Mouse (Mus musculus) hindbrain, embryonic 16.5 days (tissue): ENCODE data around the gene Ttbk1. TPM values are rescaled to one million over a fixed set of nuclear protein-coding genes. Genes with fewer than 3 reads are reported as not detected.
A peak's percentile ranks its signal among the peaks of the same experiment; 100 is the strongest.
"Not testable (repeated sequence)": the region's sequence is repeated elsewhere in the genome, so short reads cannot be mapped to it uniquely, and the experiment has no call there.

Source experiments
- ATAC-seq: fragments of 200-750 bp; cut with Nextera tagmentation; 2 replicates; pipeline ENCODE4 v1.8.0; 2017; ENCODE audit warnings: moderate TSS enrichment, moderate library complexity
- H3K27ac ChIP-seq: fragments of 300-500 bp; sonication (generic); 2 replicates; pipeline ENCODE4 v1.5.1; 2014; ENCODE audit warnings: low read depth, mild to moderate bottlenecking, control low read depth, low read length, moderate library complexity
- H3K27me3 ChIP-seq: fragments of 300-500 bp; sonication (generic); replicated peaks from 2 replicates; pipeline ENCODE4 v1.6.1; 2014; ENCODE audit warnings: low read length; ENCODE audit not compliant: control insufficient read depth, insufficient read depth
- H3K36me3 ChIP-seq: fragments of 300-500 bp; sonication (generic); 2 replicates; pipeline ENCODE4 v1.6.1; 2014; ENCODE audit warnings: mild to moderate bottlenecking, low read length, moderate library complexity, mixed read lengths; ENCODE audit not compliant: control insufficient read depth, insufficient read depth
- H3K4me1 ChIP-seq: fragments of 300-500 bp; sonication (generic); 2 replicates; pipeline ENCODE4 v1.6.1; 2014; ENCODE audit warnings: low read depth, low read length; ENCODE audit not compliant: control insufficient read depth, insufficient read depth
- H3K4me2 ChIP-seq: fragments of 300-500 bp; sonication (generic); 2 replicates; pipeline ENCODE4 v1.6.1; 2014; ENCODE audit warnings: mild to moderate bottlenecking, low read length, control low read depth, moderate library complexity
- H3K4me3 ChIP-seq: fragments of 300-500 bp; sonication (generic); 2 replicates; pipeline ENCODE4 v1.5.1; 2014; ENCODE audit warnings: mild to moderate bottlenecking, low read length, control low read depth, moderate library complexity
- H3K9ac ChIP-seq: fragments of 300-500 bp; sonication (generic); 2 replicates; pipeline ENCODE4 v1.6.1; 2014; ENCODE audit warnings: low read depth, mild to moderate bottlenecking, control low read depth, low read length, moderate library complexity
- H3K9me3 ChIP-seq: fragments of 300-500 bp; sonication (generic); 2 replicates; pipeline ENCODE4 v1.6.1; 2014; ENCODE audit warnings: mild to moderate bottlenecking, low read length, moderate library complexity; ENCODE audit not compliant: control insufficient read depth
- WGBS: fragments of 180-500 bp; shearing (Covaris S2); extraction: QIAGEN DNeasy Blood & Tissue Kit; methylation state at CpG from one replicate; pipeline ENCODE4 v1.1.7; 2014; 5-methylcytosine and 5-hydroxymethylcytosine counted together
- polyA plus RNA-seq: library from polyadenylated mRNA; unstranded; fragments of >200 nt; fragmentation: Nextera tagmentation; extraction: Ambion mirVana; gene quantifications from 2 replicates; pipeline ENCODE4 v1.2.1, GENCODE M21; 2015

Gene Ttbk1
- polyA plus RNA-seq, 1 experiment from 2014 or later: 5.5 TPM

DNA sequence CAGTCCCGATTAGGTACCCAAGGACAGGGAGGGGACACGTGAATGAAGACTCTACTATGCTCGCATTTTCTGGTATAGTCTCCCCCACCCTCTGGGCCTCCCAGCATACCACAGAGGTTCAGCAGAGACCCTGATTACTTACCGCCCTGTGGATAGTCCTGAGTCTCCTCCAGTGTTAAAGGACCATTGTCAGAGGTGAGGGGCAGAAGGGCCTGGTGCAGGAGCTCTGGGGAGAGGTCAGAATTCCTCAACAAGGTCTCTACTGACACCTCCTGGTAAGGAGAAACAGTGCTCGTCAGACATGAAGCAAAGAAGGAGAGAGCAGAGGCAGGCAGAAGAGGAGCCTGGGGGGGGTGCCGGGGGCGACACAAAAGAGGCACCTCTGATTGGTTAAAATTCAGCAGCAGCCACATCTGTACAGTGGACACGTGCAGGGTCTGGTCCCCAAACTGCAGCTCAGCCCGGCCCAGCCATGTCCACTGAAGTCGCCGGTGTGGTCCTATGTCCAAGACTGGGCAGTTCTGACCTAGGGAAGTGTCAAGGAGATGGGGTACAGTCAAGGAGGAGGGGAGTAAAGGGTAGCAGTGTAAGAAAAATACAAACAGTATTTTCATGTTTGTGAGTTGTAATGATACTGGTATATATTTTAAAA lies 23.7 kb upstream of the Ttbk1 start:
- no peak overlapping the region for H3K4me3 ChIP-seq
- 50% methylated on average over 11 of the region's 11 CpGs for WGBS
- no peak overlapping the region for H3K4me2 ChIP-seq
- no peaks in the 10 kb centered on the region for H3K4me1 ChIP-seq
- H3K27me3 ChIP-seq: no peaks in the 10 kb centered on the region
- no peak overlapping the region for H3K27ac ChIP-seq
- H3K9me3 ChIP-seq: no peaks in the 10 kb centered on the region
- H3K9ac ChIP-seq: no peak overlapping the region
- peak; percentile 37; the same call in 1 of the 2 replicates for ATAC-seq
- H3K36me3 ChIP-seq: peaks cover 19% of the 10 kb centered on the region

GRCm38 (mm10) chr17:46505617-46506016 lies 18.1 kb upstream of the Ttbk1 start:
- H3K27ac ChIP-seq: no peak overlapping the region
- H3K9ac ChIP-seq: no peak overlapping the region
- no peaks in the 10 kb centered on the region for H3K9me3 ChIP-seq
- no peak overlapping the region for H3K4me3 ChIP-seq
- H3K4me2 ChIP-seq: no peak overlapping the region
- ATAC-seq: no peak
- H3K36me3 ChIP-seq: peaks cover 22% of the 10 kb centered on the region
- no peaks in the 10 kb centered on the region for H3K4me1 ChIP-seq
- WGBS: 88% methylated on average over 3 of the region's 3 CpGs
- H3K27me3 ChIP-seq: no peaks in the 10 kb centered on the region

DNA sequence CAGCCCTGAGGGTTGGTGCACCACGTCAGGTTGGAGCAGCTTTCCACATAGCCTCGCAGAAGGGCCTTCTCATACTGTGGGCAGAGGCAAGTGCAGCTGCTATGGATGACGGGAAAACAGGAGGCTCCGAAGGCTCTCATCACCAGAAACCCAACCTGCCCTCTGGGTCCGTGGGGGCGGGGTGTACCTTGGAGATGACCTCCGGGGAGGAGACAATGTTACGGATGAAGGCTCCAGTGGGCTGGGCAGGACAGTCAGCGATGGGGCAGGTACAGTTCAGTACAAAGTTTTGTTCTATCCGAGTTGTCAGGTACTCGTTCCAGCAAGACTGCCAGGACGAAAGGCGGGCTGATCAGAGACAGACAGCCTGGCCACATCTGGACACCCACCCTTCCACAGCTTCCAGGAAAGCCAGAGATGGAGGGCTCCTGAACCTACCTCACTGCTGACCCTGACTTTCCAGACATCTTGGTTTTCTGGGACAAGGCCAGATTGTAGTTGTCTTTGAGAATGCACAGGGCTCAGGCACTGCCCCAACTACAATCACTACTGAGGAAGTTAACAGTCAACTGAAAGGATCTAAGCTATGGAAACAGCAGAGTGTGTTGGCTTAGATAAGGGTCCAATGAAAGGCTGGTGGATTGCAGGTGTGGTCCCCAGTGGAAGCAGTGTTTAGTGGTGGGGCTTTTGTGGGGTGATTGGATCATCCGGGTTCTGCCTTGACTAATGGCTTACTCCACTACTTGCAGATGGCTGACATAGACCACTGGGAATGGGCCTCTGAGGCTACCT lies 16.6 kb upstream of the Ttbk1 start:
- no peak overlapping the region for H3K27ac ChIP-seq
- WGBS: 84% methylated on average over 14 of the region's 14 CpGs
- no peak overlapping the region for H3K9ac ChIP-seq
- no peaks in the 10 kb centered on the region for H3K27me3 ChIP-seq
- no peak for ATAC-seq
- H3K9me3 ChIP-seq: no peaks in the 10 kb centered on the region
- peaks cover 20% of the 10 kb centered on the region for H3K36me3 ChIP-seq
- H3K4me1 ChIP-seq: no peaks in the 10 kb centered on the region
- H3K4me2 ChIP-seq: no peak overlapping the region
- H3K4me3 ChIP-seq: no peak overlapping the region

DNA sequence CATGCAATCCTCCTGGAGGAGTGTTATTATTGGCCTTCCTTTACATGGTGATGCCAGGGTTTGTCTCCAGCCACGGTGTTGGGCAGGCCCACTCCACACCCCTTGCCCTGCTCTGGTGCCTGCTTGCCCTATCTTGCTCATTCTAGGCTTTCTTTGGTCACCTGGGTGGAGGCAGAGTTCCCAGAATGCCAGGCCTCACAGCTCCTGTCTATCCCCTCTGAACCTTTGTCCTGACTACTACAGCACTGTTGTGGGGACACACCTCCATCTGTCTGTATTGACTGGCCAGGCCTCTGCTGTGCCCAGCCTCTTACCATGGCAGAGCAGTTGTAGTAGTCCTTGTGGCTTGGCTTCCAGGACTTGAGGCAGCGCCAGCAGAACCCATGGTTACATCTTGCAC lies 15.3 kb upstream of the Ttbk1 start:
- Histone ChIP-seq H3K4me1 (no peaks in the 10 kb centered on the region), H3K27ac (no peak overlapping the region), H3K9ac (no peak overlapping the region), H3K9me3 (no peaks in the 10 kb centered on the region), H3K4me3 (no peak overlapping the region), H3K36me3 (peaks cover 16% of the 10 kb centered on the region), H3K4me2 (no peak overlapping the region), H3K27me3 (no peaks in the 10 kb centered on the region)
- ATAC-seq: no peak
- 82% methylated on average over 2 of the region's 2 CpGs for WGBS

GRCm38 (mm10) chr17:46497956-46498355 lies 10.5 kb upstream of the Ttbk1 start:
- H3K4me2 ChIP-seq: no peak overlapping the region
- ATAC-seq: no peak

DNA sequence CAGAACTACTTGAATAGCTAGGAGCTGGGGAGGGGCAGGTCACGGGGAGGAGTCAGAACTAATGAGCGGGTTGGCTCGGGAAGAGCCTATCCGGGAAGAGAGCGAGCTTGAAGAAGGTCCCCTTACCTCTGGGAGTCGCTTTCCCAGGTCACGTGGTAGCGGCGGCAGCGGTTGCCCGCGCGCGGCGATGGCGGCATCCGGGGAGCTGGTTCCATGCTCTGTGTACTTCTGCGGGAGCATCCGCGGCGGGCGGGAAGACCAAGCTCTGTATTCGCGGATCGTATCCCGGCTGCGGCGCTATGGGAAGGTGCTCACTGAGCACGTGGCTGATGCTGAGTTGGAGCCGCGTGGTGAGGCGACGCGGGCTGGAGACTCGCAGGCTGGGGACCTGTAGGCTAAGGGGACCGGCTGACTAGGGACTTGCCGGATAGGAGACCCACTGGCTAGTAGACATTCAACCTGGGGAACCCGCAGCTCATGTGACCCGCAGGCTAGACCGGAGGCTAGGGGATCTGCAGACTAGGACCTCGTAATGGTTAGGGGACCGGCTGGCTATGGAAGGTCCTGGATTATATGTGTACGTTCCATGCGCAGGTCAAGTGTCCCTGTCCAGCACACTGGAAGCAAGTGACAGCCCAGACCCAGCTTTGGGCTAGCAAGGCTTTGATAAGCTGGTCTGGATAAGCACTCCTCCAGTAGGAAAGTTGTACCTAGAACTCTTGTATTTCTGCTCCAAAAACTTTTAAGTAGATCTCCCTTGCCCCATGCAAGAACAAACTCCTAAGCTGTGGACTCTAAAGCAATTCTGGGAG lies 9.4 kb upstream of the Ttbk1 start, which contains the start of gene Dnph1:
TSS of gene Dnph1 (plus strand) at position 89 of the 812 bp plus-strand sequence.
- peaks cover 4% of the 10 kb centered on the region; the same call in 1 of the 2 replicates for H3K4me1 ChIP-seq
- H3K9me3 ChIP-seq: no peaks in the 10 kb centered on the region
- WGBS: under 1% methylated on average over 40 of the region's 44 CpGs
- H3K4me3 ChIP-seq: peak within 1 kb of the TSS; percentile 66
- peak within 1 kb of the TSS; percentile 76 for H3K9ac ChIP-seq
- H3K4me2 ChIP-seq: peak within 1 kb of the TSS; percentile 96
- ATAC-seq: peak; percentile 97
- no peaks in the 10 kb centered on the region for H3K27me3 ChIP-seq
- H3K36me3 ChIP-seq: 0 out of 2 replicates have a peak, but pooled peaks cover 5% of the 10 kb centered on the region
- H3K27ac ChIP-seq: no peak within 1 kb of the TSS

More at GRCm38 (mm10) chr17:46497956-46498355, 10.5 kb upstream of the Ttbk1 start:
- no peak overlapping the region for H3K9ac ChIP-seq
- no peaks in the 10 kb centered on the region for H3K27me3 ChIP-seq
- WGBS: 66% methylated on average over 8 of the region's 8 CpGs
- peaks cover 4% of the 10 kb centered on the region; the same call in 1 of the 2 replicates for H3K4me1 ChIP-seq
- H3K36me3 ChIP-seq: peaks cover 8% of the 10 kb centered on the region; the same call in 1 of the 2 replicates
- H3K27ac ChIP-seq: no peak overlapping the region
- no peak overlapping the region for H3K4me3 ChIP-seq
- H3K9me3 ChIP-seq: no peaks in the 10 kb centered on the region

DNA sequence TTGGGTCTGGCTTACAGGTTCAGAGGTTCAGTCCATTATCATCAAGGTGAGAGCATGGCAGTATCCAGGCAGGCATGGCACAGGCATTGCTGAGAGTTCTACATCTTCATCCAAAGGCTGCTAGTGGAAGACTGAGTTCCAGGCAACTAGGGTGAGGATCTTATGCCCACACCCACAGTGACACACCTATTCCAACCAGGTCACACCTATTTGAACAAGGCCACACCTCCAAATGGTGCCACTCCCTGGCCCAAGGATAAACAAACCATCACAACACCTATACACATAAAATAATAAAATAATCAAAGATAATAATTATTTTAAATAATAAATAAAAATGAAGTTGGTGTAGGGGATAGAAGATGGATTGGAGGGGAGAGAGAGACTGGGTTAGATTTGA lies 8.6 kb upstream of the Ttbk1 start:
- not testable (repeated sequence) for H3K27me3 ChIP-seq, ATAC-seq, H3K9me3 ChIP-seq, H3K36me3 ChIP-seq, H3K9ac ChIP-seq, H3K27ac ChIP-seq, H3K4me1 ChIP-seq, H3K4me2 ChIP-seq, H3K4me3 ChIP-seq

GRCm38 (mm10) chr17:46495486-46495885 lies 8.0 kb upstream of the Ttbk1 start:
- H3K9ac ChIP-seq: no peak overlapping the region
- no peaks in the 10 kb centered on the region for H3K27me3 ChIP-seq
- H3K9me3 ChIP-seq: no peaks in the 10 kb centered on the region
- H3K36me3 ChIP-seq: 0 out of 2 replicates have a peak, but pooled peaks cover 5% of the 10 kb centered on the region
- no peak overlapping the region for H3K4me2 ChIP-seq
- H3K4me1 ChIP-seq: peaks cover 4% of the 10 kb centered on the region; the same call in 1 of the 2 replicates
- ATAC-seq: peak; percentile 35; the same call in 1 of the 2 replicates
- 80% methylated on average over 5 of the region's 5 CpGs for WGBS
- no peak overlapping the region for H3K27ac ChIP-seq
- H3K4me3 ChIP-seq: no peak overlapping the region
